Mouse (Mus musculus) kidney, adult 18-20 months (tissue): ENCODE results near the gene Cenpc1.

Experiments
- DNase-seq: peaks from one replicate; pipeline ENCODE4 v3.0.0; 2021

Cenpc1 gene

GRCm38 (mm10) chr5:86065101-86065875 is at the start of gene Cenpc1:
Gene Cenpc1 (minus strand): TSS chr5:86065583.
- peak; percentile 98 for DNase-seq

- no peak for DNase-seq
These were observed 48.6 kb upstream of the Cenpc1 start for GRCm38 (mm10) chr5:86113997-86114396.

DNA sequence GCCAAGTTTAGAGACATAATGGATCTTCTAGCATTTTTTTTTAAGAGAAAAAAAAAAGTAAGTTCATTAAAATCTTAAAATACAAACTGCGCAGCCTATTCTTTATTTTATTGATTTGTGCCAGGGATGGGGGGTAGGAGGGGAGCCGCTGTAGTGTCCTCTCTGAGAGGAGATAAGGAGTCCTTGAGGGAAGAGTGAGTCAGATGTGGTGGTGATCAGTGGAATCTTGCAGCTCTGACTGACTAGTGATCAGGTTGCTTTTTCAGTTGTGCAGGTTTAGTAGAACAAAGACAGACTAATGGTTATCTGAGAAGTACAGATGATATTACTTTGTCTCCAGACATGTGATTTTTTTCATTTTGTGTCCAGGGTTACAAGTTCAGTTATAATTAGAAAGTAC is 47.7 kb upstream of the Cenpc1 start:
- DNase-seq, result no peak

- no peak for DNase-seq
These were observed 45.7 kb upstream of the Cenpc1 start for GRCm38 (mm10) chr5:86111074-86111473.

DNA sequence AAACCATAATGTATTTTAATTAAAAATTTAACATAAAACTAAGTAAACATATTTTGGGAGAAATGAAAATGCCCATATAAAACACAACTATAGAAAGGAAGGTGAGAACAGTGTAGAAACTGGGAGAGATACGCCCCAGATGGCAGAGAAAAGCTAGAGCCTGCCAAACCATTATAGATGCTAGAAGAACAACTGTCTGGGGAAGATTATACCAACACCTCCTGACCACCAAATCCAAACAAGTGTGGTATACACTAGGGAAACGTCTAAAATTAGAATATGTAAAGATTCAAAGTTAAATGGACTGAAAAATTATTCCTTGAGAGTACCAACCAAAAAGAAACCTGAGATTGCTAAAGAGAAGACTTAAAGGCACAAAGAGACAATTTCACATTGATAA is 41.2 kb upstream of the Cenpc1 start:
- DNase-seq, result no peak

DNA sequence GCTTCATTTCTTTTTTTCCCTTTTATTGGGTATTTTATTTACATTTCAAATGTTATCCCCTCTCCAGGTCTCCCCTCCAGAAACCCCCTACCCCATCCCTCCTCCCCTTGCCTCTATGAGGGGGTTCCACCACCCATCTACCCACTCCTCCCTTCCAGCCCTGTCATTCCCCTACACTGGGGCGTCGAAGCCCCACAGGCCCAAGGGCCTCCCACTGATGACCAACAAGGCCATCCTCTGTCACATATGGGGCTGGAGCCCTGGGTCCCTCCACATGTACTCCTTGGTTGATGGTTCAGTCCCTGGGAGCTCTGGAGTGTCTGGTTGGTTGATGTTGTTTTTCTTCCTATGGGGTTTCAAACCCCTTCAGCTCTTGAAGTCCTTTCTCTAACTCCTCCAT is 36.8 kb upstream of the Cenpc1 start:
- no peak for DNase-seq

DNA sequence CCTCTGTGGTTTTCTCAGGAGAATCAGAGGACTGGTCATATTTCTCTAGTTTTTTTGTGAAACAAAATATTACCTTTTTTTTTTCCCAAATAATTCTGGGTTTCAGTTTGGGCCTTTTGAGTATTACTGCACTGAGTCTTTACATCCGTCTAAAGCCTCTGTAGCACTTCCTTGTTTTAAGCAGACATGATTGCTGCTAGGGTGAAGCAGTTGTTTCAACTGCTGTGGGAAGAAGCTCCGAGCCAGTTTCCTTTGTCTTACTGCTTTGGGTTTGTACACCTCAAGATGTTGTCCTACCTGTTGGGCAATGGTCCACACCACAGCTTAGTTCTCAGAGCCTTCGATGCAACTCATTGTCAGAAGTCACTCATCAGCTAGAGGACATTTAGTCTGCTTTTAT is 35.2 kb upstream of the Cenpc1 start:
- DNase-seq, result no peak

GRCm38 (mm10) chr5:86098988-86099387 is 33.6 kb upstream of the Cenpc1 start:
- DNase-seq, result no peak

DNA sequence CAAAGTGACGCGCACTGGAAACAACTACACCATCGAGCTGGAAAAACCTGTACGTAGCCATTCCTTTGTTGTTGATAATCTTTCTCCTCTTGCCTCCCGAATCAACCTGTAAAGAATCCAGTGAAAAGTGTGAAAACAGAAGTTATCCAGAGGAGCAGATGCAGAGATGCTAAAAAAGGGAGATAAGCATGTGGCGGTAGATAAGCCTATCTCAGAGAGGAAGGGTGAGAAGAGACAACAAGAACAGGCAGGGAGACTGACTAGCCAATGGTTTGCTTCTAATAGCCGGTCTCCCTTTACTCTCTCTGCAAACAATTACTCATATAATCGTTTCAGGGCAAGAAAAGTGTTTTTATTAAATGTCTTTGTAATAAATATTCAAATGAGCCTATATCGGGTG is 29.4 kb upstream of the Cenpc1 start:
- no peak for DNase-seq

DNA sequence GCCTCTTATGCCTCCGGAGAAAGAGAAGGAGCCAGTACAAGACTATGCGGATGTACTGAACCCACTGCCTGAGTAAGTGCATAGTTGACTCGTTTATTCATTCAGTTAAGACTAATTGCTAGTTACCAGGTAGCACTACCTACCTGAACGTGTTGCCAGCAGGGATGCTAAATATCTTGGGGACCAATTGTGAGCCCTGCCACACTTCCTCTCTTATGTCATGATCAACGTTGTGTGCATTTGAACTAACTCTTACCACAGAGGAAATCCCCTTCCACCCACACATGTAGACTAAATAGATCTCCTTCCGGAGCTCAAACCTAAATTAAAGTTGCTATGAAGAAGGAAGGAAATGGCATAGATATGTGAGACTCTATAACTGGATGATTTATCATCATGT is 21.4 kb upstream of the Cenpc1 start:
- DNase-seq, result no peak

GRCm38 (mm10) chr5:86084979-86085378 is 19.6 kb upstream of the Cenpc1 start:
- DNase-seq, result no peak

GRCm38 (mm10) chr5:86083987-86084386 is 18.6 kb upstream of the Cenpc1 start:
- no peak for DNase-seq

- no peak for DNase-seq
These were observed 13.4 kb upstream of the Cenpc1 start for GRCm38 (mm10) chr5:86078720-86079334.

GRCm38 (mm10) chr5:86072756-86073386 is 7.5 kb upstream of the Cenpc1 start:
- DNase-seq, result no peak

DNA sequence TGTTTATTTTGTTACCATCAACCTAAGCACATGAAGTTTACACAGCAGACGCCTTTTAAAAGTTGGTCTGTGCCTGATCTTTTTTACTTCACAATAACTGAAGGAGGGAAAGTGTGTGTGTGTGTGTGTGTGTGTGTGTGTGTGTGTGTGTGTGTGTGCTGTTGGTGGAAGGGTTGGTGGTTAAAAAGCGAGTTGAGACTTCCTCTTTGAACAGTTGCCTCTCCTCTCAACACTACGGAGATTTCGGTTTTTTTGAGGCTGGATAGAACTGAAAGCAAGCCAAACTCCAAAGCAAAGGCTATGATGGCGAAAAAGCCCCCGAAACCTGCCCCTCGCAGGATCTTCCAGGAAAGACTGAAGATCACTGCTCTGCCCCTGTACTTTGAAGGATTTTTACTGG is 6.2 kb upstream of the Cenpc1 start, which contains the start of gene Stap1:
Gene Stap1, plus strand, starts transcription at position 209 of the 400 bp plus-strand sequence.
- DNase-seq, result no peak

GRCm38 (mm10) chr5:86069121-86069520 is 3.7 kb upstream of the Cenpc1 start:
- no peak for DNase-seq

GRCm38 (mm10) chr5:86068451-86068850 is 3.1 kb upstream of the Cenpc1 start:
- DNase-seq, result no peak

GRCm38 (mm10) chr5:86066551-86066929 is 1.2 kb upstream of the Cenpc1 start:
- peak; percentile 92 for DNase-seq

GRCm38 (mm10) chr5:86065876-86066550 is 630 bp upstream of the Cenpc1 start:
- no peak for DNase-seq

- no peak for DNase-seq
These were observed 1.9 kb downstream of the Cenpc1 start for GRCm38 (mm10) chr5:86063501-86063900.

DNA sequence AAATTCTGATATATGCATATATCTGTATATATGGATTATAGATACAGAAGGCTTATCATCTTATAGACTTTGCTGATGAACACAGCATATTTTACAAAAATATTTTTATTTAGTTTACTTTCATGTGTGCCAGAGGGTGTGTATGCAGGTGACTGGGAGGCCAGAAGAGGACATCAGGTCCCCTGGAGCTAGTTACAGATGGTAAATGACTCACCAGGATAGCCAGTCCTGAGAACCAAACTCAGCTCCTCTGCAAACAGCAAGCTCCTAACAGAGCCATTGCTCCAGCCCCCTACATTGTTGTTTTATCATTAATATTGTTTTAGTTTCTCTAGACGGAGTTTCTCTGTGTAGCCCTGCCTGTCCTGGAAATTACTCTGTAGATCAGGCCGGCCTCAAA is 35.6 kb downstream of the Cenpc1 start:
- no peak for DNase-seq

DNA sequence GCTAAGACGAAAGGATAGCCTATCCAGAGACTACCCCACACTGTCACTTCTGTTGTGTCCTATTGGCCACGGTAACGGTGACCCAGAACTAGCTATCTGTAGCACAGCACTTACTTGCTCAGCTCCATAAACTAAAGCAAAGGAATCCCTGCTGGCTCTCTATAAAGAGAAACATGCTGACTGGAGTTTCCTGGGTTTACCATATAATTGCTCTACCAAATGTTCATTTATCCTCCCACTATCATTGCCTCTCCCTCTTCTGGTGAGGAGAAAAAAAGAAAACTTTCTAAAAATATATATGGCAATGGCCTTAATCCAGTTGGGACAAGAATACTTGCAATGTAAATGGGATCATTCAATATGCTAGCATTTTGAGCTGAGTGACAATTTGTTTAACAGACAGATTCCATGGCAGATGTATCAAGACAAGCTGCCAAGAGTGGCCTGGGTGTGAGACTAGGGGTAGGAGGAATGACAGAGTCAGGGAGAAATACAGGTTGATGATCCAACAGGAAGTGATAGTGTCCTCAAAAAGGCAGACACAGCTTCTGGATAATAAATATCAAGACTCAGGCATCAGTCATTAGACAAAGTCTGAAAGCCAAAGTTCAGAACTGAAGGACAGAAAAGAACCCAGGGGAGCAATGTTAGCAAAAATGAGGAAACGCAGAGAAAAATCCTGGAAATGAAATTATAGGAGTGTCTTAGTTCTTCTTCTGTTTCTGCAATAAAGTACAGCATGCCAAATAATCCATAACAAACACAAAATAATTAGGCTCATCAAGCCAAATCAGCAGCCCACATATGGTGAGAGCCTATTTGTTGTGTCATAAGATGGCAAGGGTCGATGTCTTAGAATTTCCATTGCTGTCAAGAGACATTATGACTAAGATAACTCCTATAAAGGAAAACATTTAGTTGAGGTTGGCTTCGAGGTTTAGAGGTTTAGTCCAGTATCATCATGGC is 68.6 kb downstream of the Cenpc1 start:
- no peak for DNase-seq
